Mouse (Mus musculus): Measurements from ENCODE around the gene Amotl1. TPM values are rescaled to one million over a fixed set of nuclear protein-coding genes. Genes with fewer than 3 reads are reported as not detected.

Amotl1 gene
- polyA plus RNA-seq, 1 experiment from 2014 or later, result 10.6 TPM

Other genes starting within 250 kb of the Amotl1 start
- 0.21 and 0.37 TPM in 2 replicates for gene Kdm4d, start 144.6 kb downstream of the Amotl1 start, polyA plus RNA-seq (2015; fragmentation: Nextera tagmentation; extraction: Ambion mirVana)
- 186 and 204 TPM in 2 replicates for gene Cwc15, start 144.4 kb downstream of the Amotl1 start, polyA plus RNA-seq (2015; fragmentation: Nextera tagmentation; extraction: Ambion mirVana)
- not detected in 2 replicates for gene Piwil4, start 95.7 kb upstream of the Amotl1 start, polyA plus RNA-seq (2015; fragmentation: Nextera tagmentation; extraction: Ambion mirVana)
- 0.62 and 0.82 TPM in 2 replicates for gene Fut4, start 107.3 kb upstream of the Amotl1 start, polyA plus RNA-seq (2015; fragmentation: Nextera tagmentation; extraction: Ambion mirVana)
- 1.9 and 2.7 TPM in 2 replicates for gene 1700012B09Rik, start 126.0 kb upstream of the Amotl1 start, polyA plus RNA-seq (2015; fragmentation: Nextera tagmentation; extraction: Ambion mirVana)
- 22.4 and 26.0 TPM in 2 replicates for gene Mre11a, start 139.6 kb upstream of the Amotl1 start, polyA plus RNA-seq (2015; fragmentation: Nextera tagmentation; extraction: Ambion mirVana)
- gene Ankrd49, start 139.8 kb upstream of the Amotl1 start, polyA plus RNA-seq (2015; fragmentation: Nextera tagmentation; extraction: Ambion mirVana), result 50.0 and 51.4 TPM in 2 replicates
- gene Gpr83, start 215.2 kb upstream of the Amotl1 start, polyA plus RNA-seq (2015; fragmentation: Nextera tagmentation; extraction: Ambion mirVana), result 0.45 and 0.49 TPM in 2 replicates

Data from forebrain, embryonic 13.5 days (tissue).